Mouse (Mus musculus) cerebellum, adult 2 months (tissue): ENCODE measurements at regions not wholly inside any gene's neighbourhood (a gene's known extent, or its start where the extent isn't known, plus 50 kb on each side); places are given as distances from the start of the nearest gene placed in this dataset.

Experiments
- CTCF ChIP-seq: fragments of 200-500 bp; IDR thresholded peaks from 2 replicates; pipeline ENCODE4 v1.5.1; 2011; ENCODE audit warnings: low read depth, mild to moderate bottlenecking, control low read depth, low read length, moderate library complexity, borderline replicate concordance; ENCODE audit not compliant: insufficient read depth
- POLR2A ChIP-seq: fragments of 200-500 bp; IDR thresholded peaks from 2 replicates; pipeline ENCODE4 v1.6.1; 2011; ENCODE audit warnings: low read length, control low read depth, borderline replicate concordance; ENCODE audit not compliant: insufficient read depth

- TF ChIP-seq CTCF (no peak), POLR2A (no peak)
Measured at GRCm38 (mm10) chr5:53407646-53408045, 58.3 kb upstream of the Rbpj start.
